Mouse (Mus musculus) MEL (cell line): ENCODE measurements at regions not wholly inside any gene's neighbourhood (a gene's known extent, or its start where the extent isn't known, plus 50 kb on each side); places are given as distances from the start of the nearest gene placed in this dataset.

ENCODE experiments used
- DNase-seq: peaks from one replicate; pipeline ENCODE4 v3.0.0; 2011; ENCODE audit warnings: low read depth, low spot score
- H3K27ac ChIP-seq: 2 replicates; pipeline ENCODE4 v1.5.1; 2012; ENCODE audit warnings: low read depth, mild to moderate bottlenecking, control low read depth, low read length, moderate library complexity; ENCODE audit not compliant: control insufficient read depth
- H3K27me3 ChIP-seq, 2 experiments: fragments of 150-350 bp in 1 of 2; sonication (generic) in 1 of 2; 2 replicates each; pipeline ENCODE4 v1.6.1; 2012; ENCODE audit warnings: low read length in 2 of 2, mild to moderate bottlenecking in 2 of 2, improper control_type of control experiment in 1 of 2, moderate library complexity in 1 of 2; ENCODE audit not compliant: insufficient read depth in 2 of 2, control insufficient read depth in 1 of 2
- H3K36me3 ChIP-seq, 2 experiments: 2 replicates each; pipeline ENCODE4 v1.6.1; 2012 to 2014; ENCODE audit warnings: low read length in 2 of 2, improper control_type of control experiment in 1 of 2, inconsistent platforms in 1 of 2, mild to moderate bottlenecking in 1 of 2; ENCODE audit not compliant: insufficient read depth in 2 of 2, control insufficient read depth in 1 of 2
- H3K4me1 ChIP-seq, 2 experiments: fragments of 150-350 bp in 1 of 2; sonication (generic) in 1 of 2; 2 replicates each; pipeline ENCODE4 v1.6.1; 2012; ENCODE audit warnings: low read length in 2 of 2, improper control_type of control experiment in 1 of 2, mild to moderate bottlenecking in 1 of 2; ENCODE audit not compliant: insufficient read depth in 2 of 2, control insufficient read depth in 1 of 2
- H3K4me3 ChIP-seq, 2 experiments: fragments of 150-350 bp in 1 of 2; sonication (generic) in 1 of 2; 2 replicates each; pipeline ENCODE4 v1.5.1; 2012; ENCODE audit warnings: low read depth in 2 of 2, low read length in 2 of 2, mild to moderate bottlenecking in 2 of 2, moderate library complexity in 2 of 2, control low read depth in 1 of 2, improper control_type of control experiment in 1 of 2; ENCODE audit not compliant: control insufficient read depth in 1 of 2, insufficient read depth in 1 of 2
- H3K79me2 ChIP-seq: 2 replicates; pipeline ENCODE4 v1.6.1; 2012; ENCODE audit warnings: mild to moderate bottlenecking, low read length, moderate library complexity; ENCODE audit not compliant: control insufficient read depth, poor library complexity, insufficient read depth
- H3K9ac ChIP-seq: 2 replicates; pipeline ENCODE4 v1.6.1; 2012; ENCODE audit warnings: low read depth, mild to moderate bottlenecking, control low read depth, low read length, moderate library complexity; ENCODE audit not compliant: control insufficient read depth, poor library complexity, severe bottlenecking
- H3K9me3 ChIP-seq: fragments of 150-350 bp; sonication (generic); replicated peaks from 2 replicates; pipeline ENCODE4 v1.6.1; 2012; ENCODE audit warnings: mild to moderate bottlenecking, low read length, improper control_type of control experiment, moderate library complexity; ENCODE audit not compliant: insufficient read depth
- BHLHE40 ChIP-seq: IDR thresholded peaks from 2 replicates; pipeline ENCODE4 v1.6.1; 2012; ENCODE audit warnings: low read depth, mild to moderate bottlenecking, inconsistent platforms, low read length, improper control_type of control experiment, borderline replicate concordance
- CHD2 ChIP-seq: IDR thresholded peaks from 2 replicates; pipeline ENCODE4 v1.6.1; 2011; ENCODE audit warnings: low read length, improper control_type of control experiment
- E2F4 ChIP-seq: IDR thresholded peaks from 2 replicates; pipeline ENCODE4 v1.6.1; 2011; ENCODE audit warnings: low read depth, low read length, improper control_type of control experiment, borderline replicate concordance
- ELF1 ChIP-seq: IDR thresholded peaks from 2 replicates; pipeline ENCODE4 v1.6.1; 2014; ENCODE audit warnings: low read depth, mild to moderate bottlenecking, inconsistent platforms, low read length, improper control_type of control experiment, moderate library complexity
- ETS1 ChIP-seq: IDR thresholded peaks from 2 replicates; pipeline ENCODE4 v1.6.1; 2012; ENCODE audit warnings: low read depth, mild to moderate bottlenecking, inconsistent platforms, low read length, improper control_type of control experiment, moderate library complexity
- HCFC1 ChIP-seq: IDR thresholded peaks from 2 replicates; pipeline ENCODE4 v1.6.1; 2012; ENCODE audit warnings: low read depth, mild to moderate bottlenecking, inconsistent platforms, low read length, improper control_type of control experiment, moderate library complexity
- JUND ChIP-seq: IDR thresholded peaks from 2 replicates; pipeline ENCODE4 v1.6.1; 2011; ENCODE audit warnings: low read depth, mild to moderate bottlenecking, improper control_type of control experiment, low read length
- MXI1 ChIP-seq: IDR thresholded peaks from 2 replicates; pipeline ENCODE4 v1.6.1; 2011; ENCODE audit warnings: mild to moderate bottlenecking, low read depth, low read length, improper control_type of control experiment
- POLR2AphosphoS5 ChIP-seq: IDR thresholded peaks from 2 replicates; pipeline ENCODE4 v1.6.1; 2012; ENCODE audit warnings: low read depth, borderline replicate concordance, mild to moderate bottlenecking, inconsistent platforms, low read length, moderate library complexity, mixed read lengths
- RCOR1 ChIP-seq: IDR thresholded peaks from 2 replicates; pipeline ENCODE4 v1.6.1; 2012; ENCODE audit warnings: low read depth, mild to moderate bottlenecking, inconsistent platforms, low read length, improper control_type of control experiment
- TBP ChIP-seq: IDR thresholded peaks from 2 replicates; pipeline ENCODE4 v1.8.0; 2011; ENCODE audit warnings: low read depth, low read length, improper control_type of control experiment
- UBTF ChIP-seq: IDR thresholded peaks from 2 replicates; pipeline ENCODE4 v1.6.1; 2012; ENCODE audit warnings: low read depth, mild to moderate bottlenecking, inconsistent platforms, low read length, improper control_type of control experiment, moderate library complexity, borderline replicate concordance; ENCODE audit not compliant: insufficient read depth
- USF2 ChIP-seq, 2 experiments: IDR thresholded peaks; 2 replicates each; pipeline ENCODE4 v1.6.1; 2011 to 2012; ENCODE audit warnings: improper control_type of control experiment in 2 of 2, low read length in 2 of 2, borderline replicate concordance in 1 of 2, inconsistent platforms in 1 of 2, low read depth in 1 of 2, mild to moderate bottlenecking in 1 of 2; ENCODE audit not compliant: insufficient read depth in 1 of 2
- ZKSCAN1 ChIP-seq: IDR thresholded peaks from 2 replicates; pipeline ENCODE4 v1.6.1; 2012; ENCODE audit warnings: low read depth, mild to moderate bottlenecking, inconsistent platforms, low read length, improper control_type of control experiment, moderate library complexity
- ZNF384 ChIP-seq: IDR thresholded peaks from 2 replicates; pipeline ENCODE4 v1.6.1; 2012; ENCODE audit warnings: low read depth, mild to moderate bottlenecking, inconsistent platforms, low read length, improper control_type of control experiment

DNA sequence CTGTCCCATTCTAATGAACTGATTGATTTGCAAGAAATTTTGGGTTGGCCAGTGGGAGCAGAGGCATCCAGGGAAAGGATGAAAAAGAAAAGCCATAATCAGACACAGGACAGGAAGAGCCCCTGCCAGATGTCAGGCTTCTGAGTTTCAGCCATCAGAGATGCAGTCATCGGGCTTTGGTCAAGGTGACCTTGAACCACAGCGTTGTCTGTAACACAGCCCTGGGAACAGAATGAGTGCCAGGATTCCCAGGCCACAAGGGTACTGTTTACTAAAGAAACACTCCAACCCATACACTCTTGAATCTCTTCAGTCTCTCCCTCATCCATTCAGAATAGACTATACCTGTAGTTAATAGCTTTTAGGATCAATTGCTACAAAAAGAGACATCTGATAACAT lies 239.0 kb downstream of the Rplp1 start:
- no peak overlapping the region for H3K27ac ChIP-seq
- H3K79me2 ChIP-seq, result no peaks in the 10 kb centered on the region
- DNase-seq, result no peak
- H3K27me3 ChIP-seq, result no peaks in the 10 kb centered on the region
- H3K9ac ChIP-seq, result no peak overlapping the region
- no peak overlapping the region for H3K4me3 ChIP-seq
- no peaks in the 10 kb centered on the region for H3K9me3 ChIP-seq
- peaks cover 27 to 42% of the 10 kb centered on the region in 2 experiments for H3K4me1 ChIP-seq
- TF ChIP-seq HCFC1 (no peak), E2F4 (no peak), ZNF384 (no peak), BHLHE40 (no peak), ETS1 (no peak), TBP (no peak)
- peaks cover 0 to 28% of the 10 kb centered on the region in 2 experiments; a peak in 2 of 4 replicates for H3K36me3 ChIP-seq

DNA sequence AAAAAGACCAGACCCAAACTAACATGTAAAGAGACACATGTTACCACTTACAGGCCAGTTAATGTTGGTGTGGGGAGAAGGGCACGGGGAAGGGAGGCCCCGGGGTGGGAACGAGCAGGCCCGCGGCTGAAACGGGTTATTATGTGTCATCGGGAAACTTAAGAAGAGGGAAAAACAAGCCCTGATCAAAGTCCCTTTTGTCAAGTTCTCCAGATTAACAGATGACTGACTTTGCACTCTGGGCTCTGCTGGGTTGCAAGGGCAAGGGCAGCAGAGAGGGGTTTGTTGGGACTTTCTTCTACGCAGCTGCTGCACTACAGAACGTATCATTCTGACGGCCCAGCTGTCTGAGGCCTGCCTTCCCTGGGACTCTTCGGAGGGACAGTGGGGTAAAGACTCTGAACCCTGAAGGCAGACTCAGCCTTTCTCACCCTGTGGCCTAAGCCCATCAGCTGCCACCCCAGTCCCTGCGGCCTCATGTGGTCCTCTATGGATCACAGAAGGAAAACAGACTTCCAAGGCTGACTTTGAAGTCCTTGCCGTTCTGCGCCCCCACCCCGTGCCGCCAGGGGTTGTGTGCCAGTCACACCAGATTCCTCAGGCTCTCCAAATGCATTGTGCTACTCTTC lies 240.7 kb downstream of the Rplp1 start:
- DNase-seq, result no peak
- Histone ChIP-seq H3K4me1 (peaks cover 19 to 41% of the 10 kb centered on the region in 2 experiments), H3K27ac (no peak overlapping the region), H3K36me3 (peaks cover 0 to 28% of the 10 kb centered on the region in 2 experiments; a peak in 2 of 4 replicates), H3K79me2 (no peaks in the 10 kb centered on the region; the same call in 1 of the 2 replicates), H3K27me3 (no peaks in the 10 kb centered on the region), H3K9ac (no peak overlapping the region), H3K4me3 (no peak overlapping the region), H3K9me3 (no peaks in the 10 kb centered on the region)
- TF ChIP-seq ELF1 (no peak), HCFC1 (no peak), JUND (no peak), CHD2 (no peak), RCOR1 (no peak), POLR2AphosphoS5 (no peak), UBTF (no peak), ZKSCAN1 (no peak), USF2 (IDR thresholded peaks at IDR 0.05; ENCODE audit: borderline replicate concordance in 1 of 2, insufficient read depth in 1 of 2, low read depth in 1 of 2, low read length in 2 of 2) (no peak), E2F4 (no peak), MXI1 (no peak)
